Mouse (Mus musculus): ENCODE data around the gene Gm29776. TPM values are rescaled to one million over a fixed set of nuclear protein-coding genes. Genes with fewer than 3 reads are reported as not detected.

Gene Gm29776
- 0.11 and 0.12 TPM in 2 replicates for polyA plus RNA-seq (2015; fragmentation: Nextera tagmentation; extraction: Ambion mirVana)

DNA sequence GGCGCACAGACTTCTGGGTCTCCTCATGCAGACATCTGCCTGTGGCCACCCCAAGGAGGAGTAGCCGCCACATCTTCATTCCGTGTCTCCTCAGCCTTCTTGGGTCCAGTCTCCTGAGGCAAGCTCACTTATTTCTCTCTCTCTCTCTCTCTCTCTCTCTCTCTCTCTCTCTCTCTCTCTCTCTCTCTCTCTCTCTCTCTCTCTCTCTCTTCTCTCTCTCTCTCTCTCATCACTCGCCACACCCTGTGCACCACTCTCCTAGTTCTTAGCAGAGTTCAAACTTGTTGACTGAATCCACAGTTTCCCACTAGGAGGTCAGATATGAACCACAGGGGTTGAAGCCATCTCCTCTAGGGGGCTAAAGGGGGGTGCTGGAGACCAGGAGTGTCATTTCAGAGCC is at the start of gene Gm29776:
TSS of gene Gm29776 (minus strand) at position 101 of the 400 bp plus-strand sequence.

DNA sequence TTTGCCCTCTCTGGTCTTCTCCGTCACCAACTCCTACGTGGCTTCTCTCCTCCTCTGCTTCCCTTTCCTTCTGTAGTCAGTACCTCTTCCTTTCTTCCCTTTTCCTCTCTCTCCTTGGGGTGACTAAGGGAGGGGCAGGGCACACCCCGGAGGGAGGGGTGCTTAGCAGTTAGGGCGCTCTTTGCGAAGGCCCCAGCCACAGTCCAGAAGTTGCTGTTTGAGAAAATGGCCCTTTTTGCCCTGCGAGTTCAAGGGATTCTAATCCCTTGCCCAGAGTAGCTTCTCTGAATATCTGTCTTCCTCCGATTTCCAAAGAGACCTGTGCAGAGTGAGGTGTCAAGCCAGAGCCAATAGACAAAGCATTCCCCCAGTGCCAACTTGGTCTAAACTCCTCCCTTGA is 13.4 kb upstream of the Gm29776 start, which contains the start of gene Cebpe:
TSS of gene Cebpe (minus strand) at position 101 of the 400 bp plus-strand sequence.

DNA sequence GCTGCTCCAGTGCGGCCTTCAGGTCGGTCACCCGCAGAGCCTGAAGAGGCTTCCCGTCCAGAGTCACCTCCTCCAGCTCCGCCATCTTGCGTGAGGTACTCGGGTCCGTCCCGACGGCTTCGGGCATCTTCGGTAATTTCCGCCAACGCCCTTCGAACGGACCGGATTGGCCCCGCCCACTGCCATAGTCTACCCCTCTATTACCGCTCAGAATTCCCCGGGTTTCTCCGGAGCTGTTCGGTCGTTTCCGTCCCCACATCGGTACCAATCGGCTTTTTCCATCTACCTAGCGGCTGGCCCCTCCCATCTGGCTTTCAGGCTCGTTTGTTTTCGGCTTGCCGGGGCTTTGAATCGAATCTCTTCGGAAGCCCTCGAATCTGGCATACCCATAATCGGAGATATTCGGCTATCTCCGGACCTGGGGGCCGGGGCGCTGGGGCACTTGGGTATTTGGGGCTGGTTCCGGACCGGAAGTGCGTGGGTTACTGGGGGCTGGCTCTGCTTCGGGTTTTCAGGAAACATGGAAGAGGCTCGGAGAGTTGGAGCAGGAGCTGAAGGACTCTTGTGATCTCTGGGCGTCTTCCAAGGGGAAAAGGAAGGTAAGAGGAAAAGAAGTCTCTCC is 12.0 kb downstream of the Gm29776 start, which contains the start of gene Acin1:
TSS of gene Acin1 (minus strand) at position 410 of the 622 bp plus-strand sequence.

GRCm38 (mm10) chr14:54686063-54686521 is 12.5 kb downstream of the Gm29776 start, which contains the start of gene 1700123O20Rik:
TSS of gene 1700123O20Rik (plus strand) at chr14:54686216.

Small RNA genes within 50 kb of the gene (microRNA-seq; reads per million reads assigned to microRNA genes)
- gene Mir6948, result 0.20 to 0.21 reads per million in 2 experiments

Other genes with a start within 250 kb of the Gm29776 start
- 30.6 and 32.8 TPM in 2 replicates for gene Lrp10, start 234.7 kb downstream of the Gm29776 start, polyA plus RNA-seq (2015; fragmentation: Nextera tagmentation; extraction: Ambion mirVana)
- 0.10 and 0.13 TPM in 2 replicates for gene Rem2, start 222.7 kb downstream of the Gm29776 start, polyA plus RNA-seq (2015; fragmentation: Nextera tagmentation; extraction: Ambion mirVana)
- 32.3 and 36.0 TPM in 2 replicates for gene Prmt5, start 181.3 kb downstream of the Gm29776 start, polyA plus RNA-seq (2015; fragmentation: Nextera tagmentation; extraction: Ambion mirVana)
- 31.1 and 31.5 TPM in 2 replicates for gene Haus4, start 144.2 kb downstream of the Gm29776 start, polyA plus RNA-seq (2015; fragmentation: Nextera tagmentation; extraction: Ambion mirVana)
- 11.5 and 13.2 TPM in 2 replicates for gene Ajuba, start 121.3 kb downstream of the Gm29776 start, polyA plus RNA-seq (2015; fragmentation: Nextera tagmentation; extraction: Ambion mirVana)
- gene 4931414P19Rik, start 92.8 kb downstream of the Gm29776 start, polyA plus RNA-seq (2015; fragmentation: Nextera tagmentation; extraction: Ambion mirVana), result 2.4 and 2.7 TPM in 2 replicates
- gene Psmb5, start 80.8 kb downstream of the Gm29776 start, polyA plus RNA-seq (2015; fragmentation: Nextera tagmentation; extraction: Ambion mirVana), result 306 and 337 TPM in 2 replicates
- 0.03 and 0.05 TPM in 2 replicates for gene Psmb11, start 77.4 kb downstream of the Gm29776 start, polyA plus RNA-seq (2015; fragmentation: Nextera tagmentation; extraction: Ambion mirVana)
- not detected in 2 replicates for gene Gm17606, start 57.9 kb downstream of the Gm29776 start, polyA plus RNA-seq (2015; fragmentation: Nextera tagmentation; extraction: Ambion mirVana)
- gene Cdh24, start 57.5 kb downstream of the Gm29776 start, polyA plus RNA-seq (2015; fragmentation: Nextera tagmentation; extraction: Ambion mirVana), result 0.33 and 0.40 TPM in 2 replicates
- gene 1700123O20Rik, start 12.6 kb downstream of the Gm29776 start, polyA plus RNA-seq (2015; fragmentation: Nextera tagmentation; extraction: Ambion mirVana), result 44.2 and 47.3 TPM in 2 replicates
- gene Acin1, start 11.9 kb downstream of the Gm29776 start, polyA plus RNA-seq (2015; fragmentation: Nextera tagmentation; extraction: Ambion mirVana), result 42.8 and 46.2 TPM in 2 replicates
- gene Cebpe, start 13.3 kb upstream of the Gm29776 start, polyA plus RNA-seq (2015; fragmentation: Nextera tagmentation; extraction: Ambion mirVana), result not detected in 2 replicates
- gene Slc7a8, start 83.1 kb upstream of the Gm29776 start, polyA plus RNA-seq (2015; fragmentation: Nextera tagmentation; extraction: Ambion mirVana), result 3.8 and 5.9 TPM in 2 replicates
- not detected in 2 replicates for gene Rnf212b, start 115.3 kb upstream of the Gm29776 start, polyA plus RNA-seq (2015; fragmentation: Nextera tagmentation; extraction: Ambion mirVana)
- 3.6 and 4.1 TPM in 2 replicates for gene Homez, start 172.1 kb upstream of the Gm29776 start, polyA plus RNA-seq (2015; fragmentation: Nextera tagmentation; extraction: Ambion mirVana)
- 0.97 and 2.3 TPM in 2 replicates for gene Ppp1r3e, start 178.7 kb upstream of the Gm29776 start, polyA plus RNA-seq (2015; fragmentation: Nextera tagmentation; extraction: Ambion mirVana)
- gene Bcl2l2, start 184.5 kb upstream of the Gm29776 start, polyA plus RNA-seq (2015; fragmentation: Nextera tagmentation; extraction: Ambion mirVana), result 2.9 and 3.6 TPM in 2 replicates
- gene Gm20521, start 184.6 kb upstream of the Gm29776 start, polyA plus RNA-seq (2015; fragmentation: Nextera tagmentation; extraction: Ambion mirVana), result 0.12 and 0.30 TPM in 2 replicates
- gene Pabpn1, start 193.7 kb upstream of the Gm29776 start, polyA plus RNA-seq (2015; fragmentation: Nextera tagmentation; extraction: Ambion mirVana), result 36.7 and 49.3 TPM in 2 replicates
- gene Slc22a17, start 214.3 kb upstream of the Gm29776 start, polyA plus RNA-seq (2015; fragmentation: Nextera tagmentation; extraction: Ambion mirVana), result 15.8 and 18.4 TPM in 2 replicates
- 14.8 and 17.7 TPM in 2 replicates for gene Efs, start 227.3 kb upstream of the Gm29776 start, polyA plus RNA-seq (2015; fragmentation: Nextera tagmentation; extraction: Ambion mirVana)
- gene Il25, start 233.9 kb upstream of the Gm29776 start, polyA plus RNA-seq (2015; fragmentation: Nextera tagmentation; extraction: Ambion mirVana), result 0.45 and 0.50 TPM in 2 replicates
- gene Cmtm5, start 237.4 kb upstream of the Gm29776 start, polyA plus RNA-seq (2015; fragmentation: Nextera tagmentation; extraction: Ambion mirVana), result 8.2 and 10.1 TPM in 2 replicates

Measured in skeletal muscle tissue, postnatal 0 days (tissue).